Mouse (Mus musculus): Measurements from ENCODE around the gene Hist1h2ba. TPM values are rescaled to one million over a fixed set of nuclear protein-coding genes. Genes with fewer than 3 reads are reported as not detected.

Hist1h2ba gene
- not detected in 2 replicates for polyA plus RNA-seq (2012)

DNA sequence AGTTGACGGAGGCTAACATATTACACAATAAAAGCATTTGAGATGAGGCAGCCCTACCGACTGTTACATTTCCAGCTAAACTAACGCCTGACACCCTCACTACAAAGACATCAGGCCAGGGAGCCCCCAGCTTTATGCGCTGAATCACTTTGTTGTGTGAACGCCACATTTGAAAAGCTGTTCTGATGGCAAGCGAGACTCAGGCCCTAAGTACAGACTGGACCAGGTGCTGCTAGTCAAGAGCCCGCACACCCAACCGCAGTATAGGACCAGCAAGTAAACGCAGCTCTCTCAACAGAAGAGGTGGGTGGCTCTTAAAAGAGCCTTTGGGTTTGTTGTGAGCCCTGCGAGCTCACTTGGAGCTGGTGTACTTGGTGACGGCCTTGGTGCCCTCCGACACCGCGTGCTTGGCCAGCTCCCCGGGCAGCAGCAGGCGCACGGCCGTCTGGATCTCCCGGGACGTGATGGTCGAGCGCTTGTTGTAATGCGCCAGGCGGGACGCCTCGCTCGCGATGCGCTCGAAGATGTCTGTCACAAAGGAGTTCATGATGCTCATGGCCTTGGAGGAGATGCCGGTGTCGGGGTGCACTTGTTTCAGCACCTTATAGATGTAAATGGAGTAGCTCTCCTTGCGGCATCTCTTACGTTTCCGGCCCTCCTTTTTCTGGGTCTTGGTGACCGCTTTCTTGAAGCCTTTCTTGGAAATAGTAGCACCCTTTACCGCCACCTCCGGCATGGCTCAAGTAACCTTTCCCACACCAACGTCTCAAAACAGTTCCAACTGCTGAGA, at the start of gene Hist1h2ba:
Gene Hist1h2ba, minus strand, starts transcription at position 736 of the 790 bp plus-strand sequence.
- Histone ChIP-seq H3K9me3 (ENCODE audit: control insufficient read depth, low read length) (peaks cover 3% of the 10 kb centered on the region; the same call in 1 of the 2 replicates), H3K36me3 (ENCODE audit: control insufficient read depth) (no peaks in the 10 kb centered on the region), H3K4me3 (replicated peaks) (no peak within 1 kb of the TSS), H3K4me1 (ENCODE audit: control insufficient read depth) (no peaks in the 10 kb centered on the region), H3K27me3 (ENCODE audit: control insufficient read depth) (no peaks in the 10 kb centered on the region)
- no peak for TF ChIP-seq TAL1 (IDR thresholded peaks at IDR 0.05; ENCODE audit: low read length)
- no peak for TF ChIP-seq GATA1 (IDR thresholded peaks at IDR 0.05; ENCODE audit: low read length)

GRCm38 (mm10) chr13:23972271-23972670, 38.3 kb upstream of the Hist1h2ba start:
- no peaks in the 10 kb centered on the region for H3K36me3 ChIP-seq (ENCODE audit: control insufficient read depth)
- no peaks in the 10 kb centered on the region for H3K27me3 ChIP-seq (ENCODE audit: control insufficient read depth)
- H3K9me3 ChIP-seq (ENCODE audit: control insufficient read depth, low read length): no peaks in the 10 kb centered on the region
- H3K4me1 ChIP-seq (ENCODE audit: control insufficient read depth): no peaks in the 10 kb centered on the region
- TF ChIP-seq GATA1 (IDR thresholded peaks at IDR 0.05; ENCODE audit: low read length) (no peak), TAL1 (IDR thresholded peaks at IDR 0.05; ENCODE audit: low read length) (no peak)
- H3K4me3 ChIP-seq (replicated peaks): no peak overlapping the region

- Histone ChIP-seq H3K4me1 (ENCODE audit: control insufficient read depth) (no peaks in the 10 kb centered on the region), H3K36me3 (ENCODE audit: control insufficient read depth) (no peaks in the 10 kb centered on the region)
These were observed 37.9 kb upstream of the Hist1h2ba start for GRCm38 (mm10) chr13:23971870-23972269.

GRCm38 (mm10) chr13:23964909-23965308, 31.0 kb upstream of the Hist1h2ba start:
- Histone ChIP-seq H3K36me3 (ENCODE audit: control insufficient read depth) (no peaks in the 10 kb centered on the region), H3K9me3 (ENCODE audit: control insufficient read depth, low read length) (no peaks in the 10 kb centered on the region), H3K4me3 (replicated peaks) (no peak overlapping the region), H3K4me1 (ENCODE audit: control insufficient read depth) (no peaks in the 10 kb centered on the region), H3K27me3 (ENCODE audit: control insufficient read depth) (no peaks in the 10 kb centered on the region)
- TF ChIP-seq TAL1 (IDR thresholded peaks at IDR 0.05; ENCODE audit: low read length): no peak
- TF ChIP-seq GATA1 (IDR thresholded peaks at IDR 0.05; ENCODE audit: low read length): no peak

More at GRCm38 (mm10) chr13:23971870-23972269, 37.9 kb upstream of the Hist1h2ba start:
- Histone ChIP-seq H3K9me3 (ENCODE audit: control insufficient read depth, low read length) (no peaks in the 10 kb centered on the region), H3K27me3 (ENCODE audit: control insufficient read depth) (no peaks in the 10 kb centered on the region), H3K4me3 (replicated peaks) (no peak overlapping the region)
- TF ChIP-seq TAL1 (IDR thresholded peaks at IDR 0.05; ENCODE audit: low read length): no peak
- no peak for TF ChIP-seq GATA1 (IDR thresholded peaks at IDR 0.05; ENCODE audit: low read length)

GRCm38 (mm10) chr13:23959776-23960175, 25.8 kb upstream of the Hist1h2ba start:
- TF ChIP-seq TAL1 (IDR thresholded peaks at IDR 0.05; ENCODE audit: low read length) (no peak), GATA1 (IDR thresholded peaks at IDR 0.05; ENCODE audit: low read length) (no peak)
- H3K9me3 ChIP-seq (ENCODE audit: control insufficient read depth, low read length): no peaks in the 10 kb centered on the region
- no peak overlapping the region for H3K4me3 ChIP-seq (replicated peaks)
- no peaks in the 10 kb centered on the region for H3K4me1 ChIP-seq (ENCODE audit: control insufficient read depth)
- no peaks in the 10 kb centered on the region for H3K36me3 ChIP-seq (ENCODE audit: control insufficient read depth)
- H3K27me3 ChIP-seq (ENCODE audit: control insufficient read depth): no peaks in the 10 kb centered on the region

GRCm38 (mm10) chr13:23950928-23951327, 17.0 kb upstream of the Hist1h2ba start:
- Histone ChIP-seq H3K4me1 (ENCODE audit: control insufficient read depth) (no peaks in the 10 kb centered on the region), H3K9me3 (ENCODE audit: control insufficient read depth, low read length) (no peaks in the 10 kb centered on the region), H3K27me3 (ENCODE audit: control insufficient read depth) (no peaks in the 10 kb centered on the region), H3K4me3 (replicated peaks) (no peak overlapping the region), H3K36me3 (ENCODE audit: control insufficient read depth) (no peaks in the 10 kb centered on the region)
- TF ChIP-seq TAL1 (IDR thresholded peaks at IDR 0.05; ENCODE audit: low read length) (no peak), GATA1 (IDR thresholded peaks at IDR 0.05; ENCODE audit: low read length) (no peak)

GRCm38 (mm10) chr13:23949484-23950246, 15.7 kb upstream of the Hist1h2ba start:
- Histone ChIP-seq H3K4me3 (replicated peaks) (no peak overlapping the region), H3K27me3 (ENCODE audit: control insufficient read depth) (no peaks in the 10 kb centered on the region), H3K4me1 (ENCODE audit: control insufficient read depth) (no peaks in the 10 kb centered on the region), H3K36me3 (ENCODE audit: control insufficient read depth) (no peaks in the 10 kb centered on the region), H3K9me3 (ENCODE audit: control insufficient read depth, low read length) (no peaks in the 10 kb centered on the region)
- TF ChIP-seq GATA1 (IDR thresholded peaks at IDR 0.05; ENCODE audit: low read length) (no peak), TAL1 (IDR thresholded peaks at IDR 0.05; ENCODE audit: low read length) (no peak; the same call in 2 of the 3 replicates)

DNA sequence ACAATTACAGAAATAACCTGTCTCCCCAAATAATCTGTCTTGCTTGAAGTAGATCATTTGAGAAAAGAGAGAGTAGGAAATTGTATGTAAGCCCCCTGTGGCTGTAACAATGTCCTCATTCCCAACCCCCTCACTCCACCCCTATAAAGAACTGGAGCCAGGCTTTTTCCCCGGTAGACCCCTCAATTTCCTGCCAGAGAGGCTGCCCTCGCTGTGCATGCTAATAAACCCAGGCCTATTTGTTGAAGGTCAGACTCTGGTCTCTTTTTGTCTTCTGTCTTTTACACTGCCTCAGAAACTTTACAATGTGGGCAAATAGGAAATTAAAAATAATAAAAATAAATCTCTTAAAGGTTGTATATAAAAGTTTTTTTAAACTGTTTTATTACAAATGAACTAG, 12.3 kb upstream of the Hist1h2ba start:
- no peaks in the 10 kb centered on the region for H3K4me1 ChIP-seq (ENCODE audit: control insufficient read depth)
- no peaks in the 10 kb centered on the region for H3K27me3 ChIP-seq (ENCODE audit: control insufficient read depth)
- H3K36me3 ChIP-seq (ENCODE audit: control insufficient read depth): no peaks in the 10 kb centered on the region
- H3K9me3 ChIP-seq (ENCODE audit: control insufficient read depth, low read length): no peaks in the 10 kb centered on the region
- no peak overlapping the region for H3K4me3 ChIP-seq (replicated peaks)
- TF ChIP-seq GATA1 (IDR thresholded peaks at IDR 0.05; ENCODE audit: low read length) (no peak), TAL1 (IDR thresholded peaks at IDR 0.05; ENCODE audit: low read length) (no peak)

DNA sequence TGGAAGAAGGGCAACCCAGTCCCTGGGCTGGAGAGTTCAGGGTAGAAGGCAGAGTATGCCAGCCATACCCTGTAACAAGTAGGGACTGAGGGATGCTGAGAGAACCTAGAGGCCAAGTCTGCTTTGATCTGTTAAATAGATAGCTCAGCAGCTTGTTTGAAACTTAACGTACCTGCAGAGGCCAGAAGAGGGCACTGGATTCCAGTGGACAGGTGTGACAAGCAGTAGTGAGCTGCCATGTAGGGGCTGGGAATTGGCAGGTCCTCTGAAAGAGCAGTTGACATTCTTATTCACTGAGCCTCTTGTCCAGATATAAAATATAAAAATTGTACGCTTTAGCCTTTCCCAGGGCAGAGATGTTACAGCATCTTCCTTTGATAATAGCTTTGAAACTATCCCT, 8.9 kb upstream of the Hist1h2ba start:
- Histone ChIP-seq H3K36me3 (ENCODE audit: control insufficient read depth) (no peaks in the 10 kb centered on the region), H3K4me1 (ENCODE audit: control insufficient read depth) (no peaks in the 10 kb centered on the region), H3K27me3 (ENCODE audit: control insufficient read depth) (no peaks in the 10 kb centered on the region), H3K4me3 (replicated peaks) (no peak overlapping the region), H3K9me3 (ENCODE audit: control insufficient read depth, low read length) (no peaks in the 10 kb centered on the region)
- no peak for TF ChIP-seq TAL1 (IDR thresholded peaks at IDR 0.05; ENCODE audit: low read length)
- TF ChIP-seq GATA1 (IDR thresholded peaks at IDR 0.05; ENCODE audit: low read length): no peak
